Mouse (Mus musculus) forebrain, embryonic 13.5 days (tissue): ENCODE data around the gene Frem3. TPM values are rescaled to one million over a fixed set of nuclear protein-coding genes. Genes with fewer than 3 reads are reported as not detected.

Experiments
- ATAC-seq: fragments of 200-750 bp; cut with Nextera tagmentation; 2 replicates; pipeline ENCODE4 v1.8.0; 2017
- H3K27ac ChIP-seq: fragments of 300-500 bp; sonication (generic); 2 replicates; pipeline ENCODE4 v1.5.1; 2015; ENCODE audit warnings: inconsistent platforms, mild to moderate bottlenecking, moderate library complexity
- H3K27me3 ChIP-seq: fragments of 300-500 bp; sonication (generic); 2 replicates; pipeline ENCODE4 v1.6.1; 2015; ENCODE audit warnings: mild to moderate bottlenecking, inconsistent platforms
- H3K36me3 ChIP-seq: fragments of 300-500 bp; sonication (generic); 2 replicates; pipeline ENCODE4 v1.6.1; 2015; ENCODE audit warnings: mild to moderate bottlenecking, inconsistent platforms; ENCODE audit not compliant: poor library complexity, severe bottlenecking
- H3K4me1 ChIP-seq: fragments of 300-500 bp; sonication (generic); 2 replicates; pipeline ENCODE4 v1.6.1; 2015; ENCODE audit warnings: inconsistent platforms
- H3K4me2 ChIP-seq: fragments of 300-500 bp; sonication (generic); 2 replicates; pipeline ENCODE4 v1.6.1; 2015; ENCODE audit warnings: inconsistent platforms, mild to moderate bottlenecking, moderate library complexity
- H3K4me3 ChIP-seq: fragments of 300-500 bp; sonication (generic); 2 replicates; pipeline ENCODE4 v1.5.1; 2015; ENCODE audit warnings: mild to moderate bottlenecking, inconsistent platforms
- H3K9ac ChIP-seq: fragments of 300-500 bp; sonication (generic); 2 replicates; pipeline ENCODE4 v1.6.1; 2015; ENCODE audit warnings: mild to moderate bottlenecking, inconsistent platforms
- H3K9me3 ChIP-seq: fragments of 300-500 bp; sonication (generic); replicated peaks from 2 replicates; pipeline ENCODE4 v1.6.1; 2016; ENCODE audit warnings: inconsistent platforms
- WGBS: fragments of 180-500 bp; shearing (Covaris S2); methylation state at CpG from one replicate; pipeline ENCODE4 v1.1.7; 2015; 5-methylcytosine and 5-hydroxymethylcytosine counted together
- polyA plus RNA-seq: library from polyadenylated mRNA; unstranded; fragments of >200 nt; fragmentation: Nextera tagmentation; extraction: Ambion mirVana; gene quantifications from 2 replicates; pipeline ENCODE4 v1.2.1, GENCODE M21; 2015

Gene Frem3
- not detected in 2 replicates for polyA plus RNA-seq

- Histone ChIP-seq H3K27me3 (peaks cover 26% of the 10 kb centered on the region), H3K4me1 (peaks cover 14% of the 10 kb centered on the region), H3K27ac (no peak within 1 kb of the TSS), H3K36me3 (no peaks in the 10 kb centered on the region), H3K4me2 (peak within 1 kb of the TSS; percentile 55), H3K4me3 (peak within 1 kb of the TSS; percentile 26), H3K9ac (0 out of 2 replicates have a peak within 1 kb of the TSS, but pooled peaks have one; percentile 4), H3K9me3 (no peaks in the 10 kb centered on the region)
- WGBS: 1% methylated on average over 32 of the region's 32 CpGs
- 0 out of 2 replicates have a peak, but pooled peaks have one; percentile 33 for ATAC-seq
These were observed at the start of gene Frem3 for GRCm38 (mm10) chr8:80610549-80611440. Gene Frem3, plus strand, starts transcription at chr8:80611080.

GRCm38 (mm10) chr8:80564205-80564839, 46.6 kb upstream of the Frem3 start:
- 41% methylated on average over 3 of the region's 3 CpGs for WGBS
- Histone ChIP-seq H3K27me3 (no peaks in the 10 kb centered on the region), H3K9ac (no peak overlapping the region), H3K9me3 (no peaks in the 10 kb centered on the region), H3K4me2 (no peak overlapping the region), H3K4me3 (no peak overlapping the region), H3K4me1 (peaks cover 16% of the 10 kb centered on the region), H3K27ac (peak overlapping the region; percentile 48; the same call in 1 of the 2 replicates), H3K36me3 (no peaks in the 10 kb centered on the region)
- ATAC-seq: peak; percentile 91

GRCm38 (mm10) chr8:80567471-80567870, 43.4 kb upstream of the Frem3 start:
- ATAC-seq: no peak
- H3K27me3 ChIP-seq: no peaks in the 10 kb centered on the region
- H3K4me2 ChIP-seq: no peak overlapping the region
- H3K4me3 ChIP-seq: no peak overlapping the region
- no peaks in the 10 kb centered on the region for H3K9me3 ChIP-seq
- no peaks in the 10 kb centered on the region for H3K36me3 ChIP-seq
- peaks cover 16% of the 10 kb centered on the region for H3K4me1 ChIP-seq
- H3K27ac ChIP-seq: no peak overlapping the region
- 100% methylated on average over 1 of the region's 1 CpGs for WGBS
- H3K9ac ChIP-seq: no peak overlapping the region

- H3K9ac ChIP-seq: no peak overlapping the region
- H3K4me3 ChIP-seq: no peak overlapping the region
- peak; percentile 28; the same call in 1 of the 2 replicates for ATAC-seq
- H3K4me2 ChIP-seq: no peak overlapping the region
- no peak overlapping the region for H3K27ac ChIP-seq
- no peaks in the 10 kb centered on the region for H3K27me3 ChIP-seq
- 63% methylated on average over 6 of the region's 6 CpGs for WGBS
- H3K9me3 ChIP-seq: no peaks in the 10 kb centered on the region
- peaks cover 16% of the 10 kb centered on the region for H3K4me1 ChIP-seq
- no peaks in the 10 kb centered on the region for H3K36me3 ChIP-seq
These were observed 42.5 kb upstream of the Frem3 start for GRCm38 (mm10) chr8:80568243-80568995.

- no peak overlapping the region for H3K4me3 ChIP-seq
- no peak overlapping the region for H3K9ac ChIP-seq
- no peaks in the 10 kb centered on the region for H3K27me3 ChIP-seq
- no peaks in the 10 kb centered on the region for H3K9me3 ChIP-seq
- H3K4me1 ChIP-seq: peaks cover 2% of the 10 kb centered on the region; the same call in 1 of the 2 replicates
- H3K27ac ChIP-seq: no peak overlapping the region
- no peak overlapping the region for H3K4me2 ChIP-seq
- no peaks in the 10 kb centered on the region for H3K36me3 ChIP-seq
- 44% methylated on average over 1 of the region's 1 CpGs for WGBS
- no peak for ATAC-seq
These were observed 38.3 kb upstream of the Frem3 start for GRCm38 (mm10) chr8:80572417-80573061.

GRCm38 (mm10) chr8:80577126-80577525, 33.8 kb upstream of the Frem3 start:
- H3K4me2 ChIP-seq: no peak overlapping the region
- no peak overlapping the region for H3K9ac ChIP-seq
- ATAC-seq: no peak
- H3K36me3 ChIP-seq: no peaks in the 10 kb centered on the region
- no peaks in the 10 kb centered on the region for H3K27me3 ChIP-seq
- H3K4me1 ChIP-seq: no peaks in the 10 kb centered on the region
- 71% methylated on average over 2 of the region's 2 CpGs for WGBS
- H3K4me3 ChIP-seq: no peak overlapping the region
- H3K27ac ChIP-seq: no peak overlapping the region
- H3K9me3 ChIP-seq: no peaks in the 10 kb centered on the region

- Histone ChIP-seq H3K4me1 (no peaks in the 10 kb centered on the region), H3K4me2 (no peak overlapping the region), H3K36me3 (no peaks in the 10 kb centered on the region), H3K9me3 (no peaks in the 10 kb centered on the region), H3K27ac (no peak overlapping the region), H3K4me3 (no peak overlapping the region), H3K27me3 (no peaks in the 10 kb centered on the region), H3K9ac (no peak overlapping the region)
- no peak for ATAC-seq
- WGBS: 79% methylated on average over 1 of the region's 1 CpGs
These were observed 31.8 kb upstream of the Frem3 start for GRCm38 (mm10) chr8:80579038-80579437.

GRCm38 (mm10) chr8:80592626-80593025, 18.3 kb upstream of the Frem3 start:
- 84% methylated on average over 5 of the region's 5 CpGs for WGBS
- no peak for ATAC-seq
- H3K4me3 ChIP-seq: no peak overlapping the region

GRCm38 (mm10) chr8:80600600-80601170, 10.2 kb upstream of the Frem3 start:
- H3K27ac ChIP-seq: no peak overlapping the region
- no peak overlapping the region for H3K4me2 ChIP-seq
- H3K4me3 ChIP-seq: no peak overlapping the region
- whole genome bisulfite sequencing: 82% methylated on average over 6 of the region's 6 CpGs
- no peaks in the 10 kb centered on the region for H3K9me3 ChIP-seq
- H3K9ac ChIP-seq: no peak overlapping the region
- no peak for ATAC-seq
- H3K4me1 ChIP-seq: no peaks in the 10 kb centered on the region
- H3K27me3 ChIP-seq: no peaks in the 10 kb centered on the region
- no peaks in the 10 kb centered on the region for H3K36me3 ChIP-seq

More at GRCm38 (mm10) chr8:80592626-80593025, 18.3 kb upstream of the Frem3 start:
- no peak overlapping the region for H3K27ac ChIP-seq
- no peak overlapping the region for H3K9ac ChIP-seq
- no peaks in the 10 kb centered on the region for H3K27me3 ChIP-seq
- H3K9me3 ChIP-seq: no peaks in the 10 kb centered on the region
- no peaks in the 10 kb centered on the region for H3K4me1 ChIP-seq
- no peaks in the 10 kb centered on the region for H3K36me3 ChIP-seq
- H3K4me2 ChIP-seq: no peak overlapping the region

GRCm38 (mm10) chr8:80601886-80602285, 9.0 kb upstream of the Frem3 start:
- Histone ChIP-seq H3K4me3 (no peak overlapping the region), H3K4me1 (no peaks in the 10 kb centered on the region), H3K36me3 (no peaks in the 10 kb centered on the region), H3K27ac (no peak overlapping the region), H3K9ac (no peak overlapping the region), H3K27me3 (no peaks in the 10 kb centered on the region), H3K4me2 (no peak overlapping the region), H3K9me3 (no peaks in the 10 kb centered on the region)
- 76% methylated on average over 4 of the region's 4 CpGs for whole genome bisulfite sequencing
- no peak for ATAC-seq

GRCm38 (mm10) chr8:80607082-80607481, 3.8 kb upstream of the Frem3 start:
- no peak for ATAC-seq
- H3K27me3 ChIP-seq: peaks cover 18% of the 10 kb centered on the region
- 95% methylated on average over 4 of the region's 4 CpGs for WGBS

More at GRCm38 (mm10) chr8:80607082-80607481, 3.8 kb upstream of the Frem3 start:
- no peak overlapping the region for H3K27ac ChIP-seq
- no peak overlapping the region for H3K4me3 ChIP-seq
- no peak overlapping the region for H3K9ac ChIP-seq
- no peaks in the 10 kb centered on the region for H3K36me3 ChIP-seq
- no peak overlapping the region for H3K4me2 ChIP-seq
- H3K4me1 ChIP-seq: peaks cover 14% of the 10 kb centered on the region
- no peaks in the 10 kb centered on the region for H3K9me3 ChIP-seq
